20 mouse cellular contexts compared by ENCODE assay signal in the genomic region with DNA sequence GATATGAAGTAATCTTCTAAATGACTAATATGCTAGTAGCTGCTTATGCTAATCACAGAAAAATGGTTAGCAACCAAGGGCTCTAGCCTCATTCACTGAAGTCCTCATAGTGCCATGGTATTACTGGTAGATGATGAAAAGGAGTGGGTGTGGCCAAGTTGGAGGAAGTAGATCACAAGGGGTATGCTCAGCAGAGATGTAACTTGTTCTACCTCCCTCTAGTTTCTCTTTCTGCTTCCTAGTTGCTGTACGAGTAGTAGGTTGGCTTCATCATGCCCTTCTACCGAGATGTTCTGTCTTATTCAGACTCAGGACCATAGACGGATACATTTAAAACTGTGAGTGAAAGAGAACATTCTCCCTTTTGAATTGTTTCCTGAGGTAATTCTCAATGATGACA.
DNase-seq lines count a peak whose midpoint lies in the region; ATAC-seq and TF ChIP-seq lines count a peak whose summit lies in the region.
"Had no signal": no experiment of that assay in that cellular context is flagged by ENCODE, and none has a peak within 500 bp of the region (broad histone marks: within the 10 kb centered on the region; RNA-seq: fewer than 3 reads in every experiment).

No protein-coding gene starts in this region.

- H3K36me3 ChIP-seq in midbrain, embryonic 11.5 days (ENCODE audit: control insufficient read depth, insufficient read depth, low read length) = no peaks in the 10 kb centered on the region
- H3K36me3 ChIP-seq in midbrain, embryonic 16.5 days (ENCODE audit: control insufficient read depth, insufficient read depth, low read length) = no peaks in the 10 kb centered on the region
- H3K36me3 ChIP-seq in MEL (ENCODE audit: control insufficient read depth in 1 of 2, insufficient read depth in 2 of 2, low read length in 2 of 2) = no peaks in the 10 kb centered on the region
- no peaks in the 10 kb centered on the region for H3K36me3 ChIP-seq in intestine, embryonic 15.5 days
- H3K36me3 ChIP-seq: embryonic facial prominence, embryonic 10.5 days; embryonic facial prominence, embryonic 12.5 days; forebrain, embryonic 15.5 days; G1E had no signal

- peak; percentile 54 for DNase-seq in midbrain, embryonic 11.5 days (ENCODE audit: low spot score, missing footprints)
- DNase-seq in MEL (ENCODE audit: low read depth, low spot score) = peak; percentile 41
- no peak for DNase-seq in right cerebral cortex, postnatal 36 days (ENCODE audit: low spot score in 2 of 2)
- DNase-seq: adrenal gland, adult 2 months; adrenal gland, postnatal 10 days; adrenal gland, postnatal 25 days; cerebellum, adult 11 months; cerebellum, adult 2 months; cerebellum, adult 9-10 months; cerebellum, postnatal 10 days; cerebellum, postnatal 25 days; forebrain, postnatal 0 days had no signal

- no peaks in the 10 kb centered on the region for H3K9me3 ChIP-seq in midbrain, embryonic 11.5 days (ENCODE audit: control insufficient read depth, low read length)
- H3K9me3 ChIP-seq in midbrain, embryonic 16.5 days (replicated peaks; ENCODE audit: control insufficient read depth, low read length, poor library complexity, severe bottlenecking) = no peaks in the 10 kb centered on the region
- H3K9me3 ChIP-seq in MEL (replicated peaks; ENCODE audit: insufficient read depth, low read length) = no peaks in the 10 kb centered on the region
- H3K9me3 ChIP-seq in intestine, embryonic 15.5 days = no peaks in the 10 kb centered on the region
- H3K9me3 ChIP-seq: embryonic facial prominence, embryonic 10.5 days; embryonic facial prominence, embryonic 12.5 days; forebrain, embryonic 13.5 days; forebrain, embryonic 15.5 days; G1E had no signal

- no peaks in the 10 kb centered on the region for H3K79me2 ChIP-seq in MEL (ENCODE audit: control insufficient read depth, insufficient read depth, low read length, poor library complexity)

- ATAC-seq in midbrain, embryonic 11.5 days (ENCODE audit: low FRiP score) = no peak
- ATAC-seq in midbrain, embryonic 16.5 days = no peak
- ATAC-seq in activated CD4-positive, CD25-positive, alpha-beta regulatory T cell, adult 4 months = peak; percentile 32
- ATAC-seq in intestine, embryonic 15.5 days = no peak
- ATAC-seq: forebrain, embryonic 13.5 days; forebrain, embryonic 15.5 days; forebrain, postnatal 0 days had no signal

- TF ChIP-seq POLR2A in MEL (IDR thresholded peaks at IDR 0.05; ENCODE audit: control insufficient read depth in 1 of 2, insufficient read depth in 1 of 2, low read depth in 1 of 2, low read length in 2 of 2, poor library complexity in 1 of 2) = no peak

- no peak overlapping the region for H3K4me2 ChIP-seq in midbrain, embryonic 11.5 days
- H3K4me2 ChIP-seq in midbrain, embryonic 16.5 days (ENCODE audit: low read length) = no peak overlapping the region
- no peak overlapping the region for H3K4me2 ChIP-seq in intestine, embryonic 15.5 days (replicated peaks)
- H3K4me2 ChIP-seq: embryonic facial prominence, embryonic 12.5 days; forebrain, embryonic 13.5 days; forebrain, embryonic 15.5 days had no signal

- no peaks in the 10 kb centered on the region for H3K27me3 ChIP-seq in midbrain, embryonic 11.5 days (ENCODE audit: control insufficient read depth, insufficient read depth, low read length)
- H3K27me3 ChIP-seq in midbrain, embryonic 16.5 days (ENCODE audit: control insufficient read depth, insufficient read depth, low read depth, low read length) = no peaks in the 10 kb centered on the region
- H3K27me3 ChIP-seq in MEL (ENCODE audit: control insufficient read depth in 1 of 2, insufficient read depth in 2 of 2, low read length in 2 of 2) = no peaks in the 10 kb centered on the region
- no peaks in the 10 kb centered on the region for H3K27me3 ChIP-seq in intestine, embryonic 15.5 days (replicated peaks)
- H3K27me3 ChIP-seq: embryonic facial prominence, embryonic 12.5 days; forebrain, embryonic 13.5 days; forebrain, embryonic 15.5 days had no signal

- no peak for TF ChIP-seq EP300 in MEL (IDR thresholded peaks at IDR 0.05; ENCODE audit: low read depth in 1 of 2, low read length in 2 of 2)

- no peaks in the 10 kb centered on the region for H3K4me1 ChIP-seq in midbrain, embryonic 11.5 days (ENCODE audit: control insufficient read depth, insufficient read depth, low read length)
- no peaks in the 10 kb centered on the region for H3K4me1 ChIP-seq in midbrain, embryonic 16.5 days (ENCODE audit: control insufficient read depth, insufficient read depth, low read length)
- no peaks in the 10 kb centered on the region for H3K4me1 ChIP-seq in MEL (ENCODE audit: control insufficient read depth in 1 of 2, insufficient read depth in 2 of 2, low read length in 2 of 2)
- no peaks in the 10 kb centered on the region for H3K4me1 ChIP-seq in intestine, embryonic 15.5 days (replicated peaks)
- H3K4me1 ChIP-seq: embryonic facial prominence, embryonic 10.5 days; embryonic facial prominence, embryonic 12.5 days; forebrain, embryonic 13.5 days; forebrain, embryonic 15.5 days had no signal

- no peak overlapping the region for H3K4me3 ChIP-seq in midbrain, embryonic 11.5 days (ENCODE audit: low read depth, low read length)
- no peak overlapping the region for H3K4me3 ChIP-seq in midbrain, embryonic 16.5 days (ENCODE audit: low read depth, low read length)
- H3K4me3 ChIP-seq in MEL (ENCODE audit: control insufficient read depth in 1 of 2, insufficient read depth in 1 of 2, low read depth in 2 of 2, low read length in 2 of 2) = peak overlapping the region in 1 of 2 experiments; percentile 28; a peak in 1 of 4 replicates
- no peak overlapping the region for H3K4me3 ChIP-seq in intestine, embryonic 15.5 days (replicated peaks)
- H3K4me3 ChIP-seq: embryonic facial prominence, embryonic 10.5 days; embryonic facial prominence, embryonic 12.5 days; forebrain, embryonic 13.5 days; forebrain, embryonic 15.5 days had no signal

- 86% methylated on average over 3 of the region's 3 CpGs for WGBS in midbrain, embryonic 11.5 days
- WGBS in midbrain, embryonic 16.5 days = 93% methylated on average over 3 of the region's 3 CpGs
- 94% methylated on average over 3 of the region's 3 CpGs for WGBS in intestine, embryonic 15.5 days

- no peak overlapping the region for H3K9ac ChIP-seq in midbrain, embryonic 11.5 days (ENCODE audit: low read length)
- H3K9ac ChIP-seq in midbrain, embryonic 16.5 days (ENCODE audit: low read depth, low read length) = no peak overlapping the region
- H3K9ac ChIP-seq in MEL (ENCODE audit: control insufficient read depth, low read depth, low read length, poor library complexity, severe bottlenecking) = no peak overlapping the region
- H3K9ac ChIP-seq in intestine, embryonic 15.5 days = no peak overlapping the region
- H3K9ac ChIP-seq: embryonic facial prominence, embryonic 12.5 days; forebrain, embryonic 13.5 days; forebrain, embryonic 15.5 days; forebrain, postnatal 0 days had no signal

- no peak for TF ChIP-seq RAD21 in MEL (IDR thresholded peaks at IDR 0.05; ENCODE audit: low read depth, low read length)

- no peak for TF ChIP-seq CTCF in MEL (IDR thresholded peaks at IDR 0.05 in 2 of 3, conservative IDR thresholded peaks at IDR 0.05 in 1 of 3; ENCODE audit: control insufficient read depth in 1 of 3, insufficient read depth in 1 of 3, low read depth in 2 of 3, low read length in 3 of 3, poor library complexity in 1 of 3, severe bottlenecking in 1 of 3)

- H3K27ac ChIP-seq in midbrain, embryonic 11.5 days (ENCODE audit: low read depth, low read length) = no peak overlapping the region
- H3K27ac ChIP-seq in midbrain, embryonic 16.5 days (ENCODE audit: low read length) = no peak overlapping the region
- H3K27ac ChIP-seq in MEL (ENCODE audit: control insufficient read depth, low read depth, low read length) = no peak overlapping the region
- H3K27ac ChIP-seq in intestine, embryonic 15.5 days = no peak overlapping the region
- H3K27ac ChIP-seq: embryonic facial prominence, embryonic 10.5 days; embryonic facial prominence, embryonic 12.5 days; forebrain, embryonic 13.5 days; forebrain, embryonic 15.5 days had no signal

TF ChIP-seq in MEL, 35 proteins besides CTCF, POLR2A, EP300 and RAD21:
- no peak for TF ChIP-seq NELFE (IDR thresholded peaks at IDR 0.05; ENCODE audit: low read depth, low read length)
- TF ChIP-seq ELF1 (IDR thresholded peaks at IDR 0.05; ENCODE audit: low read depth, low read length) = no peak
- TF ChIP-seq CHD1 (IDR thresholded peaks at IDR 0.05; ENCODE audit: low read depth, low read length) = no peak
- no peak for TF ChIP-seq MAFK (IDR thresholded peaks at IDR 0.05; ENCODE audit: borderline replicate concordance, low read depth, low read length)
- no peak for TF ChIP-seq JUND (IDR thresholded peaks at IDR 0.05; ENCODE audit: low read depth, low read length)
- no peak for TF ChIP-seq USF1 (IDR thresholded peaks at IDR 0.05; ENCODE audit: low read depth, low read length)
- no peak for TF ChIP-seq KAT2A (conservative IDR thresholded peaks at IDR 0.05; ENCODE audit: low read depth, low read length)

Comparison
In these comparisons a context has a peak if more than half of its experiments do, and no peak if none do; other contexts are left out.
1. DNase-seq: peak in midbrain, embryonic 11.5 days (single experiment) and MEL (single experiment); none in right cerebral cortex, postnatal 36 days (0 of 2).